Mouse (Mus musculus): ENCODE measurements around the gene Rdm1.

Rdm1 gene

DNA sequence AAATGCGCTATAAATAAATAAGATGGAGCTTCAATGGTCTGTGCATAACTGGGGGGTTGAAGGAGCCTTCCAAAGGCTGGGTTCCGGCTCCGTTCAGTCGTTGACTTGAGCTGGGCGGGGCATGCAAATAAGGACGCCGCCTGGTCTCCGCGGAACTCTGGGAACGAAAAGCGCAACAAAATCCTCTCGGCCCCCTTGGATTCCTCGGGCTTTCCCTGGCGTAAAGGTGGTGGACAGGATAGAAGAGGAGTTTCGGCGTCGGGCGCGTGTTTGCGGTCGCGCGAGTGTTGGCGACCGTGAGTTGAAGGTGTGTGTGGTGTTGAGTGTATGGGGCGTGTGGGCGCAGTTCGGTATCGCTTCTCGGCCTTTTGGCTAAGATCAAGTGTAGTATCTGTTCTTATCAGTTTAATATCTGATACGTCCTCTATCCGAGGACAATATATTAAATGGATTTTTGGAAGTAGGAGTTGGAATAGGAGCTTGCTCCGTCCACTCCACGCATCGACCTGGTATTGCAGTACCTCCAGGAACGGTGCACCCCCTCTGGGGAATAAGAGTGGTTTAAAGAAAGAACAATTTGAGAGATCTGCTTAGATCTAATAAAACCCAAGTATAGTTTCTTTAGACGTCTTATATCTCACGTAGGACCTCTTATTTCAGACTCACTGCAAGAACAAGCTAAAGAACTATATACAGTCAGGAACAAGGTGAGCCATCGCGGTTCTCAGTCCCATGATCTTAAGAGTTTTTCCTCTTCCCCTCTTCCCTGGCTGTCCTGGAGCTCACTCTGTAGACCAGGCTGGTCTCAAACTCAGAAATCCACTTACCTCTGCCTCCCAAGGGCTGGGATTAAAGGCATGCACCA lies 31.1 kb downstream of the Rdm1 start:
- DNase-seq: peak; percentile 87

DNA sequence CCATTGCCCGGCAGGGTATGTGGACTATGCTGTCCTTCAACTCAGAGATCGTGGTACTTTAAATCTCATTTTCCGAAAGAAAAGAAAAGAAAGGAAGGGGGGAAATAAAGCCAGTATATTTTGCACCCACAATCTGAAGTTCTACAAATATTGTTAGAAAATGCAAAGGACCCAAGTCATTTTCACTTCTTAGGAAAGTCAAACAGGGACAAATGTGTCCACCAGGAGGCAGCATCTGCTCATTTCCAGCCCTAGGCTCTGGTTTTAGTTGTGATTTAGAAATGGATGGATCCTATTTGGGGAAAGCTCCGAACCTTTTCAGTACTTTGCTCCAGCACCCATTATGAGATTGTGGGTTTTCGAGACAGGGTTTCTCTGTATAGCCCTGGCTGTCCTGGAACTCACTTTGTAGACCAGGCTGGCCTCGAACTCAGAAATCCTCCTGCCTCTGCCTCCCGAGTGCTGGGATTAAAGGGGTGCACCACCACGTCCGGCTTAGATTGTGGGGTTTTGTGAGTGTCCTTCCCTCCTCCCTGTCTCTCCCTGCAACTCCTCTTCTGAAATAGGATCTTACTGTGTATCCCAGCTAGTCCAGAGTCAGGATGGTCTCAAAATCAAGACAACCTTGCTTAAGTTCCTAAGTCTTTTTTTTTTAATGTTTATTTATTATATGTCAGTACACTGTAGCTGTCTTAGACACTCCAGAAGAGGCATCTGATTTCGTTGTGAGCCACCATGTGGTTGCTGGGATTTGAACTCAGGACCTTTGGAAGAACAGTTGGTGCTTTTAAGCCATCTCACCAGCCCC lies 32.0 kb downstream of the Rdm1 start:
- peak; percentile 81 for DNase-seq

DNA sequence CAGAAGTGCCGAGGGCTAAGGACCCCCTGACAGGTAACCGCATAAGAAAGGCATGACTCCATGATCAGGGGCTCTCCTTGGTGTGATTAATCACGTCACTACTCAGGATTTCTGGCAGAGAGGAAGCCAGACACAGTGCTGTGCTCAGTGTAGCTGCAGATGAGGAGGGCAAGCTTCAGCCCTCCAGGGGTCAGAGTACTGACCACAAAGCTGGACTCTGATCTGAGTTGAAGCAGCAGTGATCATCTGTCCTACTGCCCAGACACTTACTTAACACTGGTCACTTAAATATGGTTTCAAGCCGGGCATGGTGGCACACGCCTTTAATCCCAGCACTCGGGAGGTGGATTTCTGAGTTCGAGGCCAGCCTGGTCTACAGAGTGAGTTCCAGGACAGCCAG lies 34.2 kb downstream of the Rdm1 start:
- peak; percentile 70 for DNase-seq

DNA sequence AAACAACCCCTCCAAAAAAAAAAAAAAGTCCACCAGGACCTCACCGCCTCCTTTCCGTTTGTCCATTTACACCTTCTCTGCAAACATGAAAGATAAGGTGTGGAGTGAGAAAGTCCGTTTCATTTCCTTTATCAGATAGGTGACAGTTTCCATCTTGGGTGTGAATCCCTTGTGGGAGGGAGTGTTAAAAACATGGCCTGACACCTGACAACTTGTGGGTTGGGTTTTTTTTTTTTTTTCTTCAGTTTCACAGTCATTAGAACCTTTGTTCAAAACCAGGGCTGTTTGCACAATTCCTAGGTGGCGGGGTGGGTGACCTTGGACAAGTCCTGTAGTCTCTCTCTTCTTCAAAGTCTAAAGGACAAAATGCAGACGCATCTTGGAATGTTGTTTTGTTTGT lies 34.8 kb downstream of the Rdm1 start:
- no peak for DNase-seq

DNA sequence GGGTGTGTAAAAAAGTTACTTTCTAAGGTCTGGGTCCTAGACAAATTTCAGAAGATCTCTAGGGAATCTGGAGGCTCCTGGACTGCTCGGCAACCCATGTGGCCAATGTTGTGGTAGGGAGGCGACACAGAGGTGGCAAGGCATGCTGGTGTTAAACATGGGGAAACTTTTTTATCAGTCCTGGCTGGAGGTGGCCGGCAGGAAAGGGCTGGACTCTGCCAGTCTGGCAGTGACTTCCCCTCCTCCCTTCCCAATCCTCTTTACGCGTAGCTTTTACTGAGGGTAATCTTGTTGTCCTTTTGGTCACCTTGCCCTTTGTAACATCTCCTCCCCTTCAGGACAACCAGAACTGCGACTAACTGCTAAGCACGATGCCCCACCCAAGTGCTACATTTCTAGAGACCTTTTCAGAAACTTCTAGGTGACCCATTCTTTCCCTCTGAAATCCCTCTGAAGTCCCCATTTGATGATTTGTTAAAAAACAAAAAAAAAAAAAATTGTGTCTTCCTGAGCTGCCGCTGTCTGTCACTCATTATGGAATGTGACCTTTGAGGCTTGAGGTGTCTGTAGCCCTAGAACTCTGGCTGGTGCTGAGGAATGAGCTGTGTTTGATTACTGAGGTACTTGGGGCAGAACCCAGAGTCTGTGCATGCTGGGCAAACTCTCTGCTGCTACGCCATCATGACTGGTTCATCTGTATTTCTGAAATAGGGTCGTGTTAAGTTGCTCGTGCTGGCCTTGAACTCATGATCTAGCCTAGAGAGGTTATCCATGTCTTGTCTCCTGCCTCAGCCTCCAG lies 36.4 kb downstream of the Rdm1 start:
- peak; percentile 63 for DNase-seq

DNA sequence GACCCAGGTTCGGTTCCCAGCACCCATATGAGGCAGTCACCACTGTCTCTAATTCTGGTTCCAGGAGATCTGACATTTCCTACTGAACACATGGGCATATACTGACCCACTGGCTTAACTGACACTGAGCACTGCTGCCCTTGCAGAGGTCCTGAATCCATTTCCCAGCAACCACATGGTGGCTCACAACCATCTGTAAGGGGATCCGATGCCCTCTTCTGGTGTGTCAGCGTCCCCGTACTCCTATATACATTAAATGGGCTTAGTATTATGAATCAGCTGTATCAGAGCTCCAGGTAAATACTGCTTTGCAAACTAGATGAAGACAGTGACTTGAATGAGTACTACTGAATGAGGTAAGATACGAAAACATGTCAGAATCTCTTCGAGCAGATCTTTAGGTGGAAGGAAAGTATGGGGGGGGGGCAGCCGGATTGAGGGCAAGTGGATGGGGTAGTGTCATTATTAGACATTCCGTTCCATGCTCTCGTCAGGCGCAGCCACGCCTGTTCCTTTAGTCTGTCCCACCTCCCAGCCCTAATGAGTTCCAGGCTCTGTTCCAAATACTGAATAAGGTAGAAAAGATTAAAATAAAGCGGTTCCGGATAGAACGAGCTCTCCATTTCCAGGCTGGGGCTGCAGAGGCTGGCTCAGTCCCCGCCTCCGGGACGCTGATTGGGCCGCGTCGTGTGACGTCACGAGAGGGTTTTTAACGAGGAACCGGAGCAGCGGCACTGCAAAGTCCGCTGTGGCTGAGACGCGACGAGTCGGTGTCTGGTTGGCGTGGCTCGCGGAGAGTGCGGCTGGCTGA lies 38.0 kb downstream of the Rdm1 start, which contains the start of gene Arl4d:
TSS of gene Arl4d (plus strand) at position 717 of the 811 bp plus-strand sequence.
- peak; percentile 97 for DNase-seq

DNA sequence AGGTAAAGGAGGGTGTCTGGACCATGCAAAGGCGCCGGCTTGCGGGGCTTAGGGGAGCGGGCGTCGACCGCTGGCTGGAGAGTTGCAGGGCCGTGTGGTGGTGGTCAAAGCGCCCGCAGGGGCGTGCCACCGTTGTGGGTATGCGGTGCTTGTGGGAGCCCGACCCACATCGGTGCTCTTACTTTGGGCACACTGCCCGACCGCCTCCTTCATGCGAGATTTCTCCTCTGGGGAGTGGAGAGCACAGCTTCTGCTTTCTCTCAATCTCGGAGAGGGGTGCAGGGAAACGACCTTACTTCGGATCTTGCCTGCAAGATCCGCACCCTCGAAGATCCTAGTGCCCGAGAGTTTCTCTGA lies 38.6 kb downstream of the Rdm1 start:
- no peak for DNase-seq

DNA sequence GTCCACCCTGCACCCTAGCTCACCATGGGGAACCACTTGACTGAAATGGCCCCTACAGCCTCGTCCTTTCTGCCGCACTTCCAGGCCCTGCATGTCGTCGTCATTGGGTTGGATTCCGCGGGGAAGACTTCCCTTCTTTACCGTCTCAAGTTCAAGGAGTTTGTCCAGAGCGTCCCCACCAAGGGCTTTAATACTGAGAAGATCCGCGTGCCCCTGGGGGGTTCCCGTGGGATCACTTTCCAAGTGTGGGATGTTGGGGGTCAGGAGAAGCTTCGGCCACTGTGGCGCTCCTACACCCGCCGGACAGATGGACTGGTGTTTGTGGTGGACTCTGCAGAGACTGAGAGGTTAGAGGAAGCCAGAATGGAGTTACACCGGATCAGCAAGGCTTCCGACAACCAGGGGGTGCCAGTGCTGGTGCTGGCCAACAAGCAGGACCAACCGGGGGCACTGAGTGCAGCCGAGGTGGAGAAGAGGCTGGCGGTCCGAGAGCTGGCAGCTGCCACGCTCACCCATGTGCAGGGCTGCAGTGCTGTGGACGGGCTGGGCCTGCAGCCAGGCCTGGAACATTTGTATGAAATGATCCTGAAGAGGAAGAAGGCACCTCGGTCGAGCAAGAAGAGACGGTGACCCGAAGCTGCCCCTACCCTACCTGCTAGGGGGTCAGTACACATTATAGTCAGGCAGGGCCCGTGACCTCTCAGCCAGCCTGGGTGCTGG lies 39.8 kb downstream of the Rdm1 start:
- peak; percentile 42 for DNase-seq

DNA sequence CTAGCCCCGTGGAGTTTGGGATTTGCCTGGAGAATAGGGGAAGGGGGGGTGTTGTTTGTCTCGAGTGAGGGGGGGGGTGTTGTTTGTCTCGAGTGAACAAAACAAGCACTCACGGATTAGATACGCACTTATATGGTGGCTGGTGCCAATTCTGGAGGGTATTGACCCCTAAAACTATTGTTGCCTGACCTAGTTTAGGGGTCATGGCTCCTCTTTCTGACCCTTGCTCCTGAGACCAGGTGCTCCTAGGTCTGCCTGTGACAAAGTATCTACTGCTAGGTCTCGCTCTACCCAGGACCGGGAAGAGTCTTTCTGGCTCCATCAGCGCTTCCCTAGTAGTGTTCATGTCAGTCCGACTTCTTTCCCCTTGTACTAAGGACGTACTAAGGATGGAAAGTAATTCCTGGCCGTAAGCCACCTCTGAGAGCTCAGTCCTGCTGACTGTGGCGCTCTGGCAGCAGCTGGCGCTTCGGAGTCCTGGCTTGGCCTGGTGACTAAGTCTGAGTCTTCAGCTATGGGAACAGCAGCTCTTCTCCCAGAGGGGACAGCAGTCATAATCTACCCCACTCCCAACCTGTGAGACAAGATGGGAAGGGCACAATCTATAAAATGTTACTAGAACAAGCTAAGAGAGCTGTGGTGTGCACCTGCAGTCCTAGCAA lies 41.0 kb downstream of the Rdm1 start:
- DNase-seq: peak; percentile 72

DNA sequence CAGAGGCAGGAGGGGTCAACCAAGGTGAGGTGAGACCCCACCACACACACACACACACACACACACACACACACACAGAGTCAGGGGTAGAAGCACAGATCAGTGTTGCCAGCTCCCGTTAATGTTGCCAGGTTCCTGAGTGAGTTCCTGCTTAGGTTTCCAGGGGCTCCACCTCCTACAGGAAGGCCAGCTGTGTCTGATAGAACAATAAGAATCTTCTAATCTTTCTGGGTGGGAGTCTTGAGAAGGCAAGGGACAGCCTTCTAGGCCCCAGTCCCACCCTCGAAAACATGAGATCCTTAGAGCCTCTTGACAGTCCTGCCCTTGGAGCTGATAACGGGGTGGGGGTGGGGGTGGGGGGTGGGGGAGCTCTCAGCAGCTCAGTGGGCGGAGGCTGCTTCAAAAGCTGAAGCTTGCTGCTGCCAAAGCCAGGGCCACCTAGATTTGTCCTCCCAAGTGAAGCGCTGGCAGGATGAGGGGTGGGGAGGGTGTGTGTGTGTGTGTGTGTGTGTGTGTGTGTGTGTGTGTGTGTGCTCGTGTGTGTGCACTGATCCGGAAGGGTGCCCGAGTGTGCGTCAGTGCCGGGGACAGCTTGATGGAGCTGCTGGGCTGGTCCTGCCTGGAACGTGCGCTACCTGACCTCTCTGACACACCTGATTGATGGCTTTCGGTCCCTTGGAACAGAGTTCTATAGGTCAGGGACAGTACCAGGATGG lies 41.7 kb downstream of the Rdm1 start:
- DNase-seq: peak; percentile 63

DNA sequence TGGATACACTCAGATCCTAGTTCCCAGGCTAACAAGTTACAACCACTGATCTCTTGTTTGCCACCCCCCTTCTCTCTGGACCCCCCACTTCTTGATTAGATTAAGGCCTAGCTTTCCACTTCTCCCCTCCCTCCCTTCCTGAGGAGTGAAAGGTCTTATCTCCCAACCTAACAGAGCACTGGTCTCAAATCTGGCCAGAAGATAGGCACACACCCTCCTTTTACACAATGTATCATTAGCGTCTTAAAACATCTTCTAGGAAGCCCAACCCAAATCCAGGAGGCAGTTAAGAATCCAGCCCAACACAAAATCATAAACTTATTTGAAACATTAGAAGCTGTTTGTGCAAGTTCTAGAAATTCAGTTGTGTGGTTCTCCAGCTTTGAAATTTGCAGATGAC lies 43.3 kb downstream of the Rdm1 start:
- no peak for DNase-seq

DNA sequence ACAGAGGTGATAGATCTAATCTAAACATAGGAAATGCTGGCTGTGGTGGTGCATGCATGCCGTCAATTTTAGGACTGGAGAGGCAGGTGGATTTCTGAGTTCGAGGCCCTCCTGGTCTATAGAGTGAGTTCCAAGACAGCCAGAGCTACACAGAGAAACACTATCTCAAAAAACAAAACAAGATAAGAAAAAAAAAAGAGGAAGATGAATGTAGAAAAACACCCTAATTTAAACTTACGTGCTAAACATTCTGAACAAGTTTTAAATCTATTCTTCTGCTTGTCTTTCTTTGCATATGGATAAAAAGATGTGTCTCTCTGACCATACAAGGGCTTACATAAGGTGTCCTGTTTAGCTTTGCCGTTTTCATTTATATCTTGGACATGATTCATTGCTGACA lies 44.3 kb downstream of the Rdm1 start:
- DNase-seq: no peak

DNA sequence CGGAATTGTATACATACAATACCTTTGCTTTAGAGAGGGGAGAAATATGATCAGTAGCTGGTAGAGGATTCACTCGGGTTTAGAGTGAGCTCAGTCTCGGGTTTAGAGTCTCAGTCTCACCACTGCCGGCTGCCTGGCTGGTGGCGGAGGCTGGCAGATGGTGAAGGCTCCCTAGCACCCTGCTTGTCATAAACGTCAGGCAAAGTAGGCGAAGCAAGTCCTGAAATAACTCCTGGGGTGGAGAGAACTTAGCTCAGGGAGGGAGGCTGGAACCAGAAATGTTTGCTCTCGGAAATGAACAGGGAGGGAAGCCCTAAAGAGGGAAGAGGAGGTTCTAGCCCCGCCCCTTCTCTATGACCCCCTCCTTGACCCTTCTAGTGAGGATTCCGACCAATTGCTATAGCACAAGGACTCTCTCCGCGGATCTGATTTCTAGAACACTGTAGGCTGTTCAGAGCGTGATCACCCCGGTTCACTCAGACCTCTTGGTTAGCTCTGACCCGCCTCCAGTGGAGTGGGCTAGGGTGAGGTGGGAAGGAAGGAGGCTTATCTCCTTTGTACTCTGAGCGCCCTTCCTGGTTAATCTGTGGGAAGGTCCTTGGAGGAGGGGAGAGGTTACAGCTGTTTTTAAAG lies 46.1 kb downstream of the Rdm1 start:
- DNase-seq: no peak

DNA sequence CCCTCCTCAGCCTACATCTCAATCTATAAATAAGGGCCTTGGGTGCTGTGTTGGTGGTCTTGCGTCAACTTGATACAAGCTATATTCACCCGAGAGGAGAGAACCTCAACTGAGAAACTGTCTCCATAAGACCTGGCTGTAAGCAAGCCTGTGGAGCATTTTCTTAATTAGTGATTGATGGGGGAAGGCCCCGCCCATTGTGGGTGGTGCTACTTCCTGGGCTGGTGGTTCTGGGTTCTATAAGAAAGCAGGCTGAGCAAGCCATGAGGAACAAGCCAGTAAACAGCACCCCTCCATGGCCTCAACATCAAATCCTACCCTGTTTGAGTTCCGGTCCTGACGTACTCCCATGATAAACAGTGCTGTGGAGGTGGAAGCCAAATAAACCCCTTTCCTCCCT lies 47.1 kb downstream of the Rdm1 start:
- DNase-seq: no peak

DNA sequence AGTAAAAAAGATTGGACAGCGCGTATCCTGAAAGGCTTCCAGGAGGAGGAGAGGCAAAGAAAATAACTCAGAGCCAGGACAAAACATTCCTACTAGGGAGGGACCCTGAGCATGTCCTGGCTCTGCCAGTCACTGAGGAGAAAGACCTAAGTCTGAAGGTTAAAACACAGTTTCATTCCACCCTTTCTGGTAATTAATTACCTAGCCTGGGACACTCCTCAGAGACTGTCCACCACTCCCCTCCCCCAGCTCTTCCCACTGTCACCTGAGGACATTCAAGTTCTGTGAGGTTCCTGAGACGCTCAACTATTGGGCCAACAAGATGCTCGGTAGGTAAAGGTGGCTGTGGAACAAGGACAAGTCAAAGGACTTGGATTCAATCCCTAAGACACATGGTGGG lies 48.4 kb downstream of the Rdm1 start:
- peak; percentile 91 for DNase-seq

DNA sequence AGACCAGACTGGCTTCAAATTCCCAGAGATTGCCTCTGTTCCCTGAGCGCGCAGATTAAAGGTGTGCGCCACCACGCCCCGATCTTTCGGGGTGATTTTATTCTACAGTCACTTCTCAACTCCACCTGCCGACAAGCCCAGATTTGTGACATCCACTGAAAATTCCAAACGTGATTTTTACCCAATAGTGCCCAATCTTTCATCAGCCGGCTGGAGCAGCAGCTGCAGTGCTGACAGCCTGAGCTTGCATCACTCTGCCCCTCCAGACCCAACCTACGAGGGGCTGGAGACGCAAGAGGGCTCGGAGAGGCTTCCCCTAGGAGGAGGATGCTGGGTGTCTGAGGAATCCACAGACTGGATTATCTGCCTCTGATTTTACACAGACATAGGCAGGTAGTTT lies 50.7 kb downstream of the Rdm1 start:
- no peak for DNase-seq

DNA sequence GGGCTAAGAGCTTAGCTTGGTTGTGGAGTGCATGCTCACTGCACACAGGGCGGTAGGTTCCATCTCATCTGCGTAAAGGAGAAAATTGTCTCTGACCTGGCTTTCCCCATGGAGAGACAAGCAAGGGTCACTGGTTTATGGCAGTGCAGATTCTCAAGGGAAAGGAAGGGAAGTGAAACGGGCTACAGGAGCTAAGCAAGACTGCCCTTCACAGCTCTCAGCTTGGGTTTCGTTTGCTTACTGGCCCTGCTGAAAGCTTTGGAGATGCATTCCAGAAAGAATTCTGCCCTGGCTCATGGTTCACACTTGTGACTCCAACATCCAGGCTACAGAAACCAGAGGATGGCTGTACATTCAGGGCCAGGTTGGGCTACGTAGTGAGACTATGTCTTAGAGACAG lies 51.8 kb downstream of the Rdm1 start:
- no peak for DNase-seq

DNA sequence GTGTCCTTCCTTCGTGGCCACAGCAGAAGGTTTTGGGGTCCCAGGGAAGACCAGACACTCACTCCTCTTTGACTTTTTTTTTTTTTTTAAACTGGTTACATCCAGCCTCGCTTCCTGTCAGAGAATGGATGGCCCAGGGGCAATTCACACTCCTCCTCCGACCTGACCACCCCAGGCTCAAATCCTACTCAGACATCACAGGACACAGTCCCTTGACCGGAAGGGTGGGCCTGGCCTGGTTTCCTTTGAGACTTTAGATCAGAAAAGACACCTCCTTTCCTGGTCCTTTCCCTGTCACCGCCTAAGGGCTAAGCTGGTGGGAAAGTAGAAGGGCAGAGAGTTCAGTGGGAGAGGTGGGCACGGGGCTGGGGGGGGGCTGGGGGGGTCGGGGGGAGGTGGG lies 52.9 kb downstream of the Rdm1 start:
- no peak for DNase-seq

DNA sequence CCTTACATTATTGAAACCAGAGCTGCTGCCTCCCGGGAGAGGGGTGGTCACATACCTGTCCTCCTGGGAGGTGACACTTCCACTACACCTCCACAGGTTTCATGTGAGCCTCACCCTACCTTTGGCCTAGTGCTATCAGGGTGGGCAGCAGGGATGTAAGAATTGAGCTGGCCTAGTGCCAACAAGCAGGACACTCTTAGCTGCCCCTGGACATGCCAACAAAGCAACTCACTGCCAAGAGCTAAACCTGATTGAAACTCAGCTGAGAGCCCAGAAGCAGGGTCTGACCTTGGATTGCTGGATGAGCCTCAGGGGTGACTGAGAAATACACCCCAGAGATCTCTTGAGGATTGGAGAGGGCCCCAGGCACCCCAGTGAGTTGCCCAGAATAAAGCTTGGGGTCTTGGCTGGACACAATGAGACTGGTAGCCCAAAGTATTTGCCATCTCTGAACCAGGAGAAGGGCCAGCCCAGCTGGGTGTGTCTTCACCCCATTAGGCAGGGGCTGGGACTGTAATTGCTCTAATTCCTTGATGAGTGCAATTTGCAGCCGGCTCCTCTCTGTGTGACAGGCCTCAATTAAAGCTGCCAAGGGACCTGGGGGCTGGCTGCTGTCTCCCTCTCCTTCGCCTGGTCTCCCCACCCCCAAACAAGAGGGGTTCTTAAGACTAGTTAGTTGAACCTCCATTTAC lies 53.8 kb downstream of the Rdm1 start:
- no peak for DNase-seq

Data from kidney, adult 9 months (tissue).